Mouse (Mus musculus) kidney, embryonic 14.5 days (tissue): ENCODE results near the gene Ecd. TPM values are rescaled to one million over a fixed set of nuclear protein-coding genes. Genes with fewer than 3 reads are reported as not detected.

Source experiments
- ATAC-seq: fragments of 200-750 bp; cut with Nextera tagmentation; 2 replicates; pipeline ENCODE4 v1.8.0; 2017; ENCODE audit warnings: moderate number of reproducible peaks, mild to moderate bottlenecking, moderate TSS enrichment, moderate library complexity; ENCODE audit not compliant: low FRiP score, low TSS enrichment
- H3K27ac ChIP-seq: fragments of 300-500 bp; sonication (generic); 2 replicates; pipeline ENCODE4 v1.5.1; 2014; ENCODE audit warnings: low read depth, mild to moderate bottlenecking, low read length, moderate library complexity, mixed read lengths
- H3K27me3 ChIP-seq: fragments of 300-500 bp; sonication (generic); 2 replicates; pipeline ENCODE4 v1.6.1; 2014; ENCODE audit warnings: mild to moderate bottlenecking, low read length; ENCODE audit not compliant: control insufficient read depth, insufficient read depth
- H3K36me3 ChIP-seq: fragments of 300-500 bp; sonication (generic); 2 replicates; pipeline ENCODE4 v1.6.1; 2014; ENCODE audit warnings: low read length, mixed read lengths; ENCODE audit not compliant: control insufficient read depth, insufficient read depth
- H3K4me1 ChIP-seq: fragments of 300-500 bp; sonication (generic); 2 replicates; pipeline ENCODE4 v1.6.1; 2014; ENCODE audit warnings: low read length, mixed read lengths; ENCODE audit not compliant: control insufficient read depth, insufficient read depth
- H3K4me2 ChIP-seq: fragments of 300-500 bp; sonication (generic); replicated peaks from 2 replicates; pipeline ENCODE4 v1.6.1; 2014; ENCODE audit warnings: low read depth, mild to moderate bottlenecking, low read length
- H3K4me3 ChIP-seq: fragments of 300-500 bp; sonication (generic); 2 replicates; pipeline ENCODE4 v1.5.1; 2014; ENCODE audit warnings: mild to moderate bottlenecking, low read length
- H3K9ac ChIP-seq: fragments of 300-500 bp; sonication (generic); 2 replicates; pipeline ENCODE4 v1.6.1; 2014; ENCODE audit warnings: low read depth, mild to moderate bottlenecking, low read length, moderate library complexity
- H3K9me3 ChIP-seq: fragments of 300-500 bp; sonication (generic); 2 replicates; pipeline ENCODE4 v1.6.1; 2016; ENCODE audit warnings: low read length; ENCODE audit not compliant: control insufficient read depth
- WGBS: fragments of 180-500 bp; shearing (Covaris S2); extraction: QIAGEN DNeasy Blood & Tissue Kit; methylation state at CpG from one replicate; pipeline ENCODE4 v1.1.7; 2014; 5-methylcytosine and 5-hydroxymethylcytosine counted together
- polyA plus RNA-seq: library from polyadenylated mRNA; unstranded; fragments of >200 nt; fragmentation: Nextera tagmentation; extraction: Ambion mirVana; gene quantifications from 2 replicates; pipeline ENCODE4 v1.2.1, GENCODE M21; 2014

Ecd gene
- polyA plus RNA-seq, result 49.6 and 66.1 TPM in 2 replicates

GRCm38 (mm10) chr14:20347991-20348541 is at the start of gene Ecd, which contains the start of gene Fam149b:
Gene Ecd (minus strand): TSS chr14:20348121.
Gene Fam149b (plus strand): TSS chr14:20348162.
- peaks cover 21% of the 10 kb centered on the region for H3K36me3 ChIP-seq
- no peaks in the 10 kb centered on the region for H3K27me3 ChIP-seq
- H3K4me1 ChIP-seq, result peaks cover 4% of the 10 kb centered on the region; the same call in 1 of the 2 replicates
- WGBS, result 0% methylated on average over 40 of the region's 42 CpGs
- peak; percentile 98 for ATAC-seq
- H3K9me3 ChIP-seq, result no peaks in the 10 kb centered on the region
- H3K9ac ChIP-seq, result peak within 1 kb of the TSS; percentile 87
- peak within 1 kb of the TSS; percentile 83 for H3K27ac ChIP-seq
- H3K4me2 ChIP-seq, result peak within 1 kb of the TSS; percentile 77
- peak within 1 kb of the TSS; percentile 72 for H3K4me3 ChIP-seq

- Histone ChIP-seq H3K9ac (no peak overlapping the region), H3K9me3 (no peaks in the 10 kb centered on the region), H3K4me3 (no peak overlapping the region), H3K4me1 (no peaks in the 10 kb centered on the region), H3K36me3 (no peaks in the 10 kb centered on the region), H3K4me2 (no peak overlapping the region), H3K27me3 (no peaks in the 10 kb centered on the region), H3K27ac (no peak overlapping the region)
- ATAC-seq, result no peak
- WGBS, result 85% methylated on average over 9 of the region's 9 CpGs
Observed at GRCm38 (mm10) chr14:20397220-20397619, 49.3 kb upstream of the Ecd start.

- Histone ChIP-seq H3K27ac (peak within 1 kb of the TSS; percentile 76), H3K36me3 (peaks cover 16% of the 10 kb centered on the region), H3K9ac (peak within 1 kb of the TSS; percentile 75), H3K9me3 (no peaks in the 10 kb centered on the region), H3K4me3 (peak within 1 kb of the TSS; percentile 52), H3K27me3 (no peaks in the 10 kb centered on the region), H3K4me2 (peak within 1 kb of the TSS; percentile 63), H3K4me1 (no peaks in the 10 kb centered on the region)
- WGBS, result under 1% methylated on average over 64 of the region's 68 CpGs
- peak; percentile 96 for ATAC-seq
Observed at GRCm38 (mm10) chr14:20393205-20393913, 45.4 kb upstream of the Ecd start, which contains the start of gene Mrps16. Gene Mrps16 (minus strand): TSS chr14:20393634.

DNA sequence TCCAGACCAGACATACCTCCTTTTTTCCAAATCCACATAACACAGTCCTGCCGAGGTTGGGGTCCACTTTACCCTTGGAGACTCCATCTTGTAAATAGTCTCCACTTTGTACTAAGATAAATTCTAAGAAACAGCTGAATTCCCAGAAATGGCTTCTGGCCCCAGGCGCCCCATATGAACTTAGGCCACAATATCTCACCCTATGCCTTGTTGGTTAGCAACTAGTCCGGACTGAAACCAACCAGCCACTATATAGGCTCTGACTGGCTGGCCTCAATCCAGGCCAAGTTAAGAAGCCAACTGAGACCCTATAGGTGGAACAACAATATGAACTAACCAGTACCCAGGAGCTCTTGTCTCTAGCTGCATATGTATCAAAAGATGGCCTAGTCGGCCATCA is 44.4 kb upstream of the Ecd start:
- Histone ChIP-seq H3K4me3 (no peak overlapping the region), H3K9me3 (no peaks in the 10 kb centered on the region), H3K4me1 (peaks cover 7% of the 10 kb centered on the region), H3K4me2 (no peak overlapping the region; the same call in 1 of the 2 replicates), H3K36me3 (peaks cover 16% of the 10 kb centered on the region), H3K27me3 (no peaks in the 10 kb centered on the region), H3K9ac (no peak overlapping the region), H3K27ac (no peak overlapping the region)
- 88% methylated on average over 3 of the region's 4 CpGs for WGBS
- ATAC-seq, result no peak

- H3K4me1 ChIP-seq, result peaks cover 21% of the 10 kb centered on the region
- H3K9me3 ChIP-seq, result no peaks in the 10 kb centered on the region
- H3K27me3 ChIP-seq, result no peaks in the 10 kb centered on the region
- no peak overlapping the region for H3K27ac ChIP-seq
- WGBS, result 88% methylated on average over 8 of the region's 8 CpGs
- peak overlapping the region; percentile 53 for H3K4me3 ChIP-seq
- ATAC-seq, result no peak
- peak overlapping the region; percentile 51 for H3K4me2 ChIP-seq
- peaks cover 31% of the 10 kb centered on the region for H3K36me3 ChIP-seq
- 0 out of 2 replicates have a peak overlapping the region, but pooled peaks have one; percentile 52 for H3K9ac ChIP-seq
Observed at GRCm38 (mm10) chr14:20389446-20390079, 41.6 kb upstream of the Ecd start.

DNA sequence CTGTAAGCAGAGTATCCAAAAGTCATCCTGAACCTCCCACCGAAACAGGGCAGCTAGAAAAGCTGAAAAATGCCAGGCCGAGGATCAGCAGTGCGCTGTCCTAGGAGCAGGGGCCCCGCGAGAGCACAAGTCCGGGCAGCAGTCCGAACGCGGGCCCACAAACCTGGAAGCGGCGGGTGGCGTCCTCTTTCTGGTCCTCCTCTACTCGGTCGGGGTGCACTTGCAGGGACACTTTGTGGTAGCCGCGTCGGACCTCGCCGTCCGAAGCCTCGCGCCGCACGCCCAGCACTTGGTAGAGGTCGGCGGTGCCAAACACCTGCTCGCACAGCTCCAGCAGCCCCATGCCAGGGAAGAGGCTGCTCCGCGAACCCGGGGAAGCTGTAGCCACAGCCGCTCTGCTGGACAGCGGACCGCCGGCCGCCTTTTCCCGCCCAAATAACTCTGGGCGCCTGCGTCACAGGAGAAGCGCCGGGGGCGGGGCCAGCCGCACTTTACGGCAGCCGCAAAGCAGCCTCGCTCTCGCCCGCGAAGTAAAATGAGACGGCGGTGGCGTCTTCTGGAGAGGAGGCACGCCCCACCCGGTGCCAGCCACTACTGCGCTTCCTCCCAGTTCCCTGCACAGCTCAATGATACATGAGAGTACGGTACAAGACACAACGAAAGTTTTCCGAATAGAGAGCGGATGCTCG is 40.7 kb upstream of the Ecd start, which contains the start of gene Dnajc9:
TSS of gene Dnajc9 (minus strand) at position 470 of the 689 bp plus-strand sequence.
- H3K9ac ChIP-seq, result peak within 1 kb of the TSS; percentile 62
- under 1% methylated on average over 59 of the region's 59 CpGs for WGBS
- H3K9me3 ChIP-seq, result no peaks in the 10 kb centered on the region
- H3K4me3 ChIP-seq, result peak within 1 kb of the TSS; percentile 53
- peak; percentile 80 for ATAC-seq
- peaks cover 21% of the 10 kb centered on the region for H3K4me1 ChIP-seq
- no peaks in the 10 kb centered on the region for H3K27me3 ChIP-seq
- H3K4me2 ChIP-seq, result peak within 1 kb of the TSS; percentile 51
- H3K36me3 ChIP-seq, result peaks cover 41% of the 10 kb centered on the region
- peak within 1 kb of the TSS; percentile 49; the same call in 1 of the 2 replicates for H3K27ac ChIP-seq

DNA sequence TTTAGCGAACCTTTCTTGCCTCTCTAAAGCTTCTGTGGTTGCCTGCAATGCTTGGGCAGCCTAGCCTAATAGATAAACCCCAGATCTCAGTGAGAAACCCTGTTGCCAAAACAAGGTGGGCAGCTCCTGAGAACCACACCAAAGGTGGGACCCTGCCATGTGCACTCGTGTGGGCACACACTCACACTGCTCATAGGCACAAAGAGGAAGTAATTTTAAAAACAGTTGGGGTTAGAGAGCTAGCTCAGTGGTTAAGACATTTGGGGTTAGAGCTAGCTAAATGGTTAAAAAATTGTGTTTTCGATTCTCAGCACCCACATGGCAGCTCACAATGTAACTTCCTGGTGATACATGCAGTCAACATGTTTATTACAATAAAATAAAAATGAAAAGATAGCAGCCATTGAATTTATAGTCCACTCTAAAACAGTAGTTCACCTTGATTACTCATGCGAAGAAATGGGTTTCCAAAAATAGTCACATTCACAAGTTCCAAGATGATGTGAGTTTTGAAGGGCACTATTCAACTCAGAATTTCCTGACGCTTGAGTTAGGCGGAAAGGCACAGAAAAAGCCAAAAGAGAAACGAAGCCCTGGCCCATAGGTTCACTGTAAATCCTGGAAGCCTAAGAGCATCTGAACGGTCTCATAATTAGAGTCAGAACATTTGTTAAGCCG is 32.0 kb upstream of the Ecd start:
- ATAC-seq, result no peak
- Histone ChIP-seq H3K9ac (no peak overlapping the region), H3K4me1 (no peaks in the 10 kb centered on the region), H3K27me3 (no peaks in the 10 kb centered on the region), H3K4me3 (no peak overlapping the region), H3K36me3 (peaks cover 45% of the 10 kb centered on the region), H3K9me3 (no peaks in the 10 kb centered on the region), H3K4me2 (no peak overlapping the region), H3K27ac (no peak overlapping the region)
- 88% methylated on average over 9 of the region's 9 CpGs for WGBS

- Histone ChIP-seq H3K4me1 (no peaks in the 10 kb centered on the region), H3K9ac (no peak overlapping the region), H3K9me3 (no peaks in the 10 kb centered on the region), H3K36me3 (peaks cover 39% of the 10 kb centered on the region), H3K4me2 (no peak overlapping the region), H3K27ac (no peak overlapping the region), H3K4me3 (no peak overlapping the region), H3K27me3 (no peaks in the 10 kb centered on the region)
- 80% methylated on average over 5 of the region's 5 CpGs for WGBS
- no peak for ATAC-seq
Observed at GRCm38 (mm10) chr14:20379087-20379640, 31.2 kb upstream of the Ecd start.
